Mouse (Mus musculus) myocyte (in vitro differentiated cells): Measurements from ENCODE around the gene Pcdh7. TPM values are rescaled to one million over a fixed set of nuclear protein-coding genes. Genes with fewer than 3 reads are reported as not detected.

Experiments
- H3K27me3 ChIP-seq: one replicate; pipeline ENCODE4 v1.6.1; 2011; ENCODE audit not compliant: control insufficient read depth, insufficient read depth, insufficient read length
- H3K36me3 ChIP-seq: one replicate; pipeline ENCODE4 v1.6.1; 2011; ENCODE audit not compliant: control insufficient read depth, insufficient read depth
- H3K4me2 ChIP-seq: one replicate; pipeline ENCODE4 v1.6.1; 2011; ENCODE audit warnings: low read depth, control low read depth
- H3K4me3 ChIP-seq: one replicate; pipeline ENCODE4 v1.5.1; 2011; ENCODE audit warnings: mild to moderate bottlenecking, control low read depth, moderate library complexity
- H3K79me2 ChIP-seq: one replicate; pipeline ENCODE4 v1.6.1; 2011; ENCODE audit not compliant: control insufficient read depth, insufficient read depth
- H3ac ChIP-seq: one replicate; pipeline ENCODE4 v1.6.1; 2011; ENCODE audit not compliant: control insufficient read depth, insufficient read length
- CEBPB ChIP-seq: IDR thresholded peaks from 2 replicates; pipeline ENCODE4 v1.6.1; 2011; ENCODE audit warnings: mild to moderate bottlenecking, moderate library complexity; ENCODE audit not compliant: poor library complexity, insufficient read depth, severe bottlenecking
- E2F4 ChIP-seq: IDR thresholded peaks from one replicate; pipeline ENCODE4 v1.6.1; 2011; ENCODE audit warnings: mild to moderate bottlenecking, control low read depth, moderate library complexity; ENCODE audit not compliant: insufficient read depth
- MAX ChIP-seq: IDR thresholded peaks from one replicate; pipeline ENCODE4 v1.6.1; 2011; ENCODE audit warnings: low read depth, mild to moderate bottlenecking, control low read depth
- MYOD1 ChIP-seq, 3 experiments: IDR thresholded peaks; one replicate each; pipeline ENCODE4 v1.6.1; 2011; ENCODE audit warnings: control low read depth in 2 of 3, low read depth in 2 of 3, mild to moderate bottlenecking in 2 of 3, moderate library complexity in 1 of 3; ENCODE audit not compliant: insufficient read length in 2 of 3, control insufficient read depth in 1 of 3
- MYOG ChIP-seq, 3 experiments: IDR thresholded peaks; one replicate each; pipeline ENCODE4 v1.6.1; 2011; ENCODE audit warnings: control low read depth in 2 of 3, low read depth in 2 of 3, mild to moderate bottlenecking in 2 of 3; ENCODE audit not compliant: insufficient read length in 2 of 3, control insufficient read depth in 1 of 3, insufficient read depth in 1 of 3
- POLR2A ChIP-seq: IDR thresholded peaks from one replicate; pipeline ENCODE4 v1.6.1; 2011; ENCODE audit warnings: low read depth, mild to moderate bottlenecking, control low read depth, moderate library complexity; ENCODE audit not compliant: insufficient read length
- POLR2AphosphoS2 ChIP-seq: IDR thresholded peaks from one replicate; pipeline ENCODE4 v1.6.1; 2011; ENCODE audit warnings: low read depth, control low read depth; ENCODE audit not compliant: insufficient read length
- REST ChIP-seq: IDR thresholded peaks from one replicate; pipeline ENCODE4 v1.6.1; 2011; ENCODE audit warnings: mild to moderate bottlenecking, control low read depth, moderate library complexity; ENCODE audit not compliant: insufficient read depth, insufficient read length
- SRF ChIP-seq: IDR thresholded peaks from one replicate; pipeline ENCODE4 v1.6.1; 2011; ENCODE audit warnings: low read depth; ENCODE audit not compliant: control insufficient read depth, insufficient read length
- TCF12 ChIP-seq: IDR thresholded peaks from one replicate; pipeline ENCODE4 v1.6.1; 2011; ENCODE audit warnings: mild to moderate bottlenecking, control low read depth; ENCODE audit not compliant: poor library complexity, insufficient read depth, severe bottlenecking
- TCF3 ChIP-seq: IDR thresholded peaks from one replicate; pipeline ENCODE4 v1.6.1; 2011; ENCODE audit warnings: low read depth, control low read depth; ENCODE audit not compliant: insufficient read length
- USF1 ChIP-seq: IDR thresholded peaks from one replicate; pipeline ENCODE4 v1.6.1; 2011; ENCODE audit warnings: low read depth, mild to moderate bottlenecking, control low read depth, moderate library complexity
- polyA plus RNA-seq: library from polyadenylated mRNA; unstranded; fragments of >200 nt; fragmentation: generic; extraction: Trizol; gene quantifications from one replicate; pipeline ENCODE4 v1.2.1, GENCODE M21; 2012; ENCODE audit warnings: missing spikeins

Pcdh7 gene
- polyA plus RNA-seq, 1 experiment: 16.0 TPM

GRCm38 (mm10) chr5:57735723-57736122 lies 18.0 kb downstream of the Pcdh7 start:
- no peaks in the 10 kb centered on the region for H3K27me3 ChIP-seq
- H3K4me3 ChIP-seq: no peak overlapping the region
- no peak overlapping the region for H3K4me2 ChIP-seq
- no peaks in the 10 kb centered on the region for H3K79me2 ChIP-seq
- H3K36me3 ChIP-seq: no peaks in the 10 kb centered on the region
- TF ChIP-seq E2F4 (no peak), MYOG (IDR thresholded peaks at IDR 0.05; ENCODE audit: control insufficient read depth in 1 of 3, insufficient read depth in 1 of 3, insufficient read length in 2 of 3, low read depth in 2 of 3) (no peak), TCF3 (no peak), POLR2A (no peak), REST (no peak), SRF (no peak)
- no peak overlapping the region for H3ac ChIP-seq

- no peak overlapping the region for H3K4me3 ChIP-seq
- TF ChIP-seq TCF3 (no peak), SRF (no peak), E2F4 (no peak), POLR2A (no peak), USF1 (no peak), TCF12 (no peak), MYOD1 (IDR thresholded peaks at IDR 0.05; ENCODE audit: control insufficient read depth in 1 of 3, insufficient read length in 2 of 3, low read depth in 2 of 3) (no peak), MAX (no peak), POLR2AphosphoS2 (no peak), MYOG (IDR thresholded peaks at IDR 0.05; ENCODE audit: control insufficient read depth in 1 of 3, insufficient read depth in 1 of 3, insufficient read length in 2 of 3, low read depth in 2 of 3) (no peak), REST (no peak), CEBPB (no peak)
- H3K27me3 ChIP-seq: no peaks in the 10 kb centered on the region
- peaks cover 4% of the 10 kb centered on the region for H3K36me3 ChIP-seq
- H3ac ChIP-seq: no peak overlapping the region
- H3K79me2 ChIP-seq: peaks cover 5% of the 10 kb centered on the region
- H3K4me2 ChIP-seq: no peak overlapping the region
Observed at GRCm38 (mm10) chr5:57742924-57743323, 25.2 kb downstream of the Pcdh7 start.

- no peak for TF ChIP-seq SRF
- no peak for TF ChIP-seq MYOG (IDR thresholded peaks at IDR 0.05; ENCODE audit: control insufficient read depth in 1 of 3, insufficient read depth in 1 of 3, insufficient read length in 2 of 3, low read depth in 2 of 3)
- TF ChIP-seq MYOD1 (IDR thresholded peaks at IDR 0.05; ENCODE audit: control insufficient read depth in 1 of 3, insufficient read length in 2 of 3, low read depth in 2 of 3): no peak
- no peak for TF ChIP-seq TCF3
- TF ChIP-seq POLR2AphosphoS2: no peak
- H3K36me3 ChIP-seq: peaks cover 4% of the 10 kb centered on the region
- no peaks in the 10 kb centered on the region for H3K27me3 ChIP-seq
- H3K79me2 ChIP-seq: peaks cover 8% of the 10 kb centered on the region
- no peak overlapping the region for H3ac ChIP-seq
- no peak overlapping the region for H3K4me3 ChIP-seq
- no peak overlapping the region for H3K4me2 ChIP-seq
Observed at GRCm38 (mm10) chr5:57743956-57744661, 26.3 kb downstream of the Pcdh7 start.

GRCm38 (mm10) chr5:57745879-57746278 lies 28.1 kb downstream of the Pcdh7 start:
- TF ChIP-seq TCF12 (no peak), SRF (no peak), E2F4 (no peak), POLR2AphosphoS2 (no peak), MYOD1 (IDR thresholded peaks at IDR 0.05; ENCODE audit: control insufficient read depth in 1 of 3, insufficient read length in 2 of 3, low read depth in 2 of 3) (no peak), CEBPB (no peak)
- Histone ChIP-seq H3K27me3 (no peaks in the 10 kb centered on the region), H3ac (no peak overlapping the region), H3K36me3 (peaks cover 4% of the 10 kb centered on the region), H3K4me3 (no peak overlapping the region), H3K4me2 (no peak overlapping the region), H3K79me2 (peaks cover 8% of the 10 kb centered on the region)

- Histone ChIP-seq H3K4me3 (no peak overlapping the region), H3K4me2 (no peak overlapping the region), H3K79me2 (peaks cover 8% of the 10 kb centered on the region), H3K36me3 (peaks cover 2% of the 10 kb centered on the region), H3K27me3 (no peaks in the 10 kb centered on the region), H3ac (no peak overlapping the region)
- TF ChIP-seq TCF3: no peak
- TF ChIP-seq POLR2A: no peak
- TF ChIP-seq E2F4: no peak
- TF ChIP-seq TCF12: no peak
- TF ChIP-seq SRF: no peak
- no peak for TF ChIP-seq POLR2AphosphoS2
- no peak for TF ChIP-seq MYOG (IDR thresholded peaks at IDR 0.05; ENCODE audit: control insufficient read depth in 1 of 3, insufficient read depth in 1 of 3, insufficient read length in 2 of 3, low read depth in 2 of 3)
- TF ChIP-seq MYOD1 (IDR thresholded peaks at IDR 0.05; ENCODE audit: control insufficient read depth in 1 of 3, insufficient read length in 2 of 3, low read depth in 2 of 3): no peak
- no peak for TF ChIP-seq USF1
- no peak for TF ChIP-seq MAX
- no peak for TF ChIP-seq REST
- no peak for TF ChIP-seq CEBPB
Observed at GRCm38 (mm10) chr5:57750320-57750719, 32.6 kb downstream of the Pcdh7 start.
